Mouse (Mus musculus): ENCODE results near the gene Rundc3a. TPM values are rescaled to one million over a fixed set of nuclear protein-coding genes. Genes with fewer than 3 reads are reported as not detected.
A peak's percentile ranks its signal among the peaks of the same experiment; 100 is the strongest.

Rundc3a gene
- polyA plus RNA-seq, 1 experiment from 2014 or later, result 0.72 TPM

- Histone ChIP-seq H3K9ac (ENCODE audit: low read length) (peak overlapping the region; percentile 15), H3K36me3 (ENCODE audit: control insufficient read depth, insufficient read depth) (peaks cover 13% of the 10 kb centered on the region; the same call in 1 of the 2 replicates), H3K4me2 (ENCODE audit: low read depth, low read length) (peak overlapping the region; percentile 31), H3K27ac (ENCODE audit: low read length) (0 out of 2 replicates have a peak overlapping the region, but pooled peaks have one; percentile 20), H3K4me1 (ENCODE audit: control insufficient read depth, insufficient read depth, low read length) (peaks cover 36% of the 10 kb centered on the region), H3K9me3 (replicated peaks; ENCODE audit: control insufficient read depth, low read length) (no peaks in the 10 kb centered on the region), H3K4me3 (ENCODE audit: low read length) (peak overlapping the region; percentile 18), H3K27me3 (ENCODE audit: control insufficient read depth, insufficient read depth, low read length) (no peaks in the 10 kb centered on the region)
- 62% methylated on average over 16 of the region's 16 CpGs for WGBS
- no peak for ATAC-seq (replicated peaks; ENCODE audit: extremely low read depth, insufficient read depth, low FRiP score)
These were observed 39.1 kb downstream of the Rundc3a start for GRCm38 (mm10) chr11:102432115-102432843.

GRCm38 (mm10) chr11:102432896-102433295 is 39.7 kb downstream of the Rundc3a start:
- Histone ChIP-seq H3K9me3 (replicated peaks; ENCODE audit: control insufficient read depth, low read length) (no peaks in the 10 kb centered on the region), H3K27ac (ENCODE audit: low read length) (no peak overlapping the region), H3K36me3 (ENCODE audit: control insufficient read depth, insufficient read depth) (peaks cover 13% of the 10 kb centered on the region; the same call in 1 of the 2 replicates), H3K4me3 (ENCODE audit: low read length) (no peak overlapping the region), H3K27me3 (ENCODE audit: control insufficient read depth, insufficient read depth, low read length) (no peaks in the 10 kb centered on the region), H3K9ac (ENCODE audit: low read length) (peak overlapping the region; percentile 12; the same call in 1 of the 2 replicates), H3K4me1 (ENCODE audit: control insufficient read depth, insufficient read depth, low read length) (peaks cover 37% of the 10 kb centered on the region), H3K4me2 (ENCODE audit: low read depth, low read length) (peak overlapping the region; percentile 22; the same call in 1 of the 2 replicates)
- 87% methylated on average over 6 of the region's 6 CpGs for WGBS
- no peak for ATAC-seq (replicated peaks; ENCODE audit: extremely low read depth, insufficient read depth, low FRiP score)

- Histone ChIP-seq H3K36me3 (ENCODE audit: control insufficient read depth, insufficient read depth) (peaks cover 15% of the 10 kb centered on the region), H3K27me3 (ENCODE audit: control insufficient read depth, insufficient read depth, low read length) (no peaks in the 10 kb centered on the region), H3K9me3 (replicated peaks; ENCODE audit: control insufficient read depth, low read length) (no peaks in the 10 kb centered on the region), H3K4me2 (ENCODE audit: low read depth, low read length) (no peak overlapping the region), H3K9ac (ENCODE audit: low read length) (no peak overlapping the region), H3K27ac (ENCODE audit: low read length) (no peak overlapping the region), H3K4me1 (ENCODE audit: control insufficient read depth, insufficient read depth, low read length) (peaks cover 37% of the 10 kb centered on the region), H3K4me3 (ENCODE audit: low read length) (no peak overlapping the region)
- ATAC-seq (replicated peaks; ENCODE audit: extremely low read depth, insufficient read depth, low FRiP score), result no peak
- 95% methylated on average over 7 of the region's 7 CpGs for WGBS
These were observed 40.7 kb downstream of the Rundc3a start for GRCm38 (mm10) chr11:102433866-102434265.

- H3K9me3 ChIP-seq (replicated peaks; ENCODE audit: control insufficient read depth, low read length), result no peaks in the 10 kb centered on the region
- H3K4me3 ChIP-seq (ENCODE audit: low read length), result no peak overlapping the region
- no peak; the same call in 1 of the 2 replicates for ATAC-seq (replicated peaks; ENCODE audit: extremely low read depth, insufficient read depth, low FRiP score)
- peaks cover 20% of the 10 kb centered on the region for H3K36me3 ChIP-seq (ENCODE audit: control insufficient read depth, insufficient read depth)
- H3K27ac ChIP-seq (ENCODE audit: low read length), result no peak overlapping the region
- 9% methylated on average over 7 of the region's 7 CpGs for WGBS
- peaks cover under 1% of the 10 kb centered on the region; the same call in 1 of the 2 replicates for H3K27me3 ChIP-seq (ENCODE audit: control insufficient read depth, insufficient read depth, low read length)
- no peak overlapping the region for H3K4me2 ChIP-seq (ENCODE audit: low read depth, low read length)
- H3K9ac ChIP-seq (ENCODE audit: low read length), result no peak overlapping the region
- peaks cover 33% of the 10 kb centered on the region for H3K4me1 ChIP-seq (ENCODE audit: control insufficient read depth, insufficient read depth, low read length)
These were observed 41.2 kb downstream of the Rundc3a start for GRCm38 (mm10) chr11:102434406-102434805.

- Histone ChIP-seq H3K9ac (ENCODE audit: low read length) (no peak overlapping the region), H3K4me3 (ENCODE audit: low read length) (no peak overlapping the region), H3K36me3 (ENCODE audit: control insufficient read depth, insufficient read depth) (peaks cover 26% of the 10 kb centered on the region), H3K4me2 (ENCODE audit: low read depth, low read length) (no peak overlapping the region), H3K9me3 (replicated peaks; ENCODE audit: control insufficient read depth, low read length) (no peaks in the 10 kb centered on the region), H3K4me1 (ENCODE audit: control insufficient read depth, insufficient read depth, low read length) (peaks cover 29% of the 10 kb centered on the region), H3K27ac (ENCODE audit: low read length) (no peak overlapping the region), H3K27me3 (ENCODE audit: control insufficient read depth, insufficient read depth, low read length) (peaks cover 2% of the 10 kb centered on the region; the same call in 1 of the 2 replicates)
- WGBS, result 87% methylated on average over 11 of the region's 11 CpGs
- no peak for ATAC-seq (replicated peaks; ENCODE audit: extremely low read depth, insufficient read depth, low FRiP score)
These were observed 41.9 kb downstream of the Rundc3a start for GRCm38 (mm10) chr11:102434816-102435705.

- WGBS, result 82% methylated on average over 18 of the region's 18 CpGs
- Histone ChIP-seq H3K9ac (ENCODE audit: low read length) (peak overlapping the region; percentile 3; the same call in 1 of the 2 replicates), H3K4me2 (ENCODE audit: low read depth, low read length) (no peak overlapping the region), H3K9me3 (replicated peaks; ENCODE audit: control insufficient read depth, low read length) (no peaks in the 10 kb centered on the region), H3K4me3 (ENCODE audit: low read length) (no peak overlapping the region), H3K27me3 (ENCODE audit: control insufficient read depth, insufficient read depth, low read length) (peaks cover 2% of the 10 kb centered on the region; the same call in 1 of the 2 replicates), H3K27ac (ENCODE audit: low read length) (peak overlapping the region; percentile 19; the same call in 1 of the 2 replicates), H3K4me1 (ENCODE audit: control insufficient read depth, insufficient read depth, low read length) (peaks cover 29% of the 10 kb centered on the region), H3K36me3 (ENCODE audit: control insufficient read depth, insufficient read depth) (peaks cover 27% of the 10 kb centered on the region)
- ATAC-seq (replicated peaks; ENCODE audit: extremely low read depth, insufficient read depth, low FRiP score), result no peak
These were observed 42.7 kb downstream of the Rundc3a start for GRCm38 (mm10) chr11:102435754-102436470.

GRCm38 (mm10) chr11:102436471-102436790 is 43.2 kb downstream of the Rundc3a start:
- peaks cover 2% of the 10 kb centered on the region; the same call in 1 of the 2 replicates for H3K27me3 ChIP-seq (ENCODE audit: control insufficient read depth, insufficient read depth, low read length)
- no peak overlapping the region for H3K9ac ChIP-seq (ENCODE audit: low read length)
- H3K4me1 ChIP-seq (ENCODE audit: control insufficient read depth, insufficient read depth, low read length), result peaks cover 25% of the 10 kb centered on the region
- no peak overlapping the region for H3K4me3 ChIP-seq (ENCODE audit: low read length)
- H3K36me3 ChIP-seq (ENCODE audit: control insufficient read depth, insufficient read depth), result peaks cover 30% of the 10 kb centered on the region
- no peak for ATAC-seq (replicated peaks; ENCODE audit: extremely low read depth, insufficient read depth, low FRiP score)
- no peak overlapping the region for H3K27ac ChIP-seq (ENCODE audit: low read length)
- WGBS, result 75% methylated on average over 10 of the region's 10 CpGs
- no peak overlapping the region for H3K4me2 ChIP-seq (ENCODE audit: low read depth, low read length)
- H3K9me3 ChIP-seq (replicated peaks; ENCODE audit: control insufficient read depth, low read length), result no peaks in the 10 kb centered on the region

- Histone ChIP-seq H3K9me3 (replicated peaks; ENCODE audit: control insufficient read depth, low read length) (no peaks in the 10 kb centered on the region), H3K36me3 (ENCODE audit: control insufficient read depth, insufficient read depth) (peaks cover 30% of the 10 kb centered on the region), H3K27me3 (ENCODE audit: control insufficient read depth, insufficient read depth, low read length) (peaks cover 2% of the 10 kb centered on the region; the same call in 1 of the 2 replicates), H3K4me3 (ENCODE audit: low read length) (peak overlapping the region; percentile 56), H3K27ac (ENCODE audit: low read length) (0 out of 2 replicates have a peak overlapping the region, but pooled peaks have one; percentile 34), H3K9ac (ENCODE audit: low read length) (peak overlapping the region; percentile 70), H3K4me2 (ENCODE audit: low read depth, low read length) (peak overlapping the region; percentile 92), H3K4me1 (ENCODE audit: control insufficient read depth, insufficient read depth, low read length) (peaks cover 21% of the 10 kb centered on the region)
- WGBS, result 17% methylated on average over 86 of the region's 87 CpGs
- peak; percentile 57; the same call in 1 of the 2 replicates for ATAC-seq (replicated peaks; ENCODE audit: extremely low read depth, insufficient read depth, low FRiP score)
These were observed 44.2 kb downstream of the Rundc3a start for GRCm38 (mm10) chr11:102437120-102438061.
